Mouse (Mus musculus) lung, postnatal 0 days (tissue): ENCODE measurements around the gene Gadl1.

Experiments used
- CTCF ChIP-seq: IDR thresholded peaks from 2 replicates; pipeline ENCODE4 v1.5.1; 2016; ENCODE audit warnings: antibody characterized with exemption, mild to moderate bottlenecking
- EP300 ChIP-seq: IDR thresholded peaks from 2 replicates; pipeline ENCODE4 v1.6.1; 2016; ENCODE audit warnings: antibody characterized with exemption, mild to moderate bottlenecking, control low read depth

DNA sequence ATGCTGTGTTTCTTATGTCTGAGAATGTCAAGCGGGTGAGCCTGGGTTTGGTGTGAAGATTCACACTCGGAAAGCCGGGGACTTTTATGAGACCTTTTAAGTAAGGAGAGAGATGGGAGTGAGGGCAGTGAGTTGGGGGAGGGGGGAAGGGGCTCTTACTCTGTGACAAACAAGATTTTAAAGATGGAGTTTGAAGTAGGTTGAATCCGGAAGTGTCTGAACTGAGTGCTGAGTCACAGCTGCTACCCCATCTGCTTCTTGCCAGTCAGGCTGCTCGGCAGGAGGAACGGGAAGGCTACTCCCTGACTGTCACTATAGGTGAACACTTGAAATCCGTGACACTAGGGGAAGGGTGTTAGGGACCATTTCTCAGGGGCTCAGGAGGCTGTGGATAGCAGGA lies 33.7 kb downstream of the Gadl1 start:
- no peak for TF ChIP-seq CTCF
- no peak for TF ChIP-seq EP300
